Mouse (Mus musculus): ENCODE data around the gene Ahnak2.
"Not testable (repeated sequence)": the region's sequence is repeated elsewhere in the genome, so short reads cannot be mapped to it uniquely, and the experiment has no call there.

Ahnak2 gene

GRCm38 (mm10) chr12:112821216-112821615 is 18.8 kb upstream of the Ahnak2 start:
- no peak for DNase-seq (ENCODE audit: low spot score in 2 of 2)

- DNase-seq (ENCODE audit: low spot score in 2 of 2) = no peak
These were observed 18.0 kb upstream of the Ahnak2 start for GRCm38 (mm10) chr12:112820401-112820999.

GRCm38 (mm10) chr12:112819057-112819662 is 16.7 kb upstream of the Ahnak2 start:
- DNase-seq (ENCODE audit: low spot score in 2 of 2) = no peak

- not testable (repeated sequence) for DNase-seq (ENCODE audit: low spot score in 2 of 2)
These were observed 14.4 kb upstream of the Ahnak2 start for GRCm38 (mm10) chr12:112816866-112817265.

- DNase-seq (ENCODE audit: low spot score in 2 of 2) = peak in 1 of 2 experiments; percentile 66
These were observed 13.8 kb upstream of the Ahnak2 start for GRCm38 (mm10) chr12:112816294-112816693.

- DNase-seq (ENCODE audit: low spot score in 2 of 2) = no peak
These were observed 12.4 kb upstream of the Ahnak2 start for GRCm38 (mm10) chr12:112814682-112815470.

GRCm38 (mm10) chr12:112813370-112813769 is 10.9 kb upstream of the Ahnak2 start:
- no peak for DNase-seq (ENCODE audit: low spot score in 2 of 2)

- no peak for DNase-seq (ENCODE audit: low spot score in 2 of 2)
These were observed 7.8 kb upstream of the Ahnak2 start for GRCm38 (mm10) chr12:112810092-112810885.

- no peak for DNase-seq (ENCODE audit: low spot score in 2 of 2)
These were observed 7.2 kb upstream of the Ahnak2 start for GRCm38 (mm10) chr12:112809641-112810040.

- peak; percentile 85 to 93 for DNase-seq (ENCODE audit: low spot score in 2 of 2)
These were observed 6.3 kb upstream of the Ahnak2 start, which contains the start of gene Clba1 for GRCm38 (mm10) chr12:112808587-112809364. Gene Clba1 (plus strand): TSS chr12:112808937.

- DNase-seq (ENCODE audit: low spot score in 2 of 2) = no peak
These were observed 5.7 kb upstream of the Ahnak2 start for GRCm38 (mm10) chr12:112808212-112808586.

GRCm38 (mm10) chr12:112807796-112808195 is 5.3 kb upstream of the Ahnak2 start:
- no peak for DNase-seq (ENCODE audit: low spot score in 2 of 2)

GRCm38 (mm10) chr12:112806044-112806443 is 3.6 kb upstream of the Ahnak2 start:
- DNase-seq (ENCODE audit: low spot score in 2 of 2) = no peak

GRCm38 (mm10) chr12:112804046-112804445 is 1.6 kb upstream of the Ahnak2 start:
- no peak for DNase-seq (ENCODE audit: low spot score in 2 of 2)

- DNase-seq (ENCODE audit: low spot score in 2 of 2) = no peak
These were observed 460 bp upstream of the Ahnak2 start for GRCm38 (mm10) chr12:112802917-112803316.

- DNase-seq (ENCODE audit: low spot score in 2 of 2) = peak in 1 of 2 experiments; percentile 68
These were observed 2.0 kb downstream of the Ahnak2 start for GRCm38 (mm10) chr12:112800476-112800875.

GRCm38 (mm10) chr12:112799237-112799970 is 3.1 kb downstream of the Ahnak2 start:
- DNase-seq (ENCODE audit: low spot score in 2 of 2) = no peak

- no peak for DNase-seq (ENCODE audit: low spot score in 2 of 2)
These were observed 3.7 kb downstream of the Ahnak2 start for GRCm38 (mm10) chr12:112798716-112799115.

GRCm38 (mm10) chr12:112798332-112798681 is 4.2 kb downstream of the Ahnak2 start:
- no peak for DNase-seq (ENCODE audit: low spot score in 2 of 2)

- peak in 1 of 2 experiments; percentile 69 for DNase-seq (ENCODE audit: low spot score in 2 of 2)
These were observed 4.7 kb downstream of the Ahnak2 start for GRCm38 (mm10) chr12:112797672-112798331.

Data from left cerebral cortex, adult 9 months (tissue).